Mouse (Mus musculus) heart, postnatal 4 days (tissue): ENCODE data around the gene Btaf1. TPM values are rescaled to one million over a fixed set of nuclear protein-coding genes. Genes with fewer than 3 reads are reported as not detected.

Experiments used
- DNase-seq: peaks from one replicate; pipeline ENCODE4 v3.0.0; 2021
- total RNA-seq, 2 experiments: library from RNA; stranded (reverse); gene quantifications; 2 replicates each; pipeline ENCODE4 v1.2.3; 2021

Btaf1 gene
- total RNA-seq, 2 experiments from 2014 or later, result 16.3 TPM

- DNase-seq, result peak; percentile 27
These were observed 100.0 kb downstream of the Btaf1 start for GRCm38 (mm10) chr19:37025839-37026319.

GRCm38 (mm10) chr19:37026408-37026807 lies 100.5 kb downstream of the Btaf1 start:
- peak; percentile 43 for DNase-seq

DNA sequence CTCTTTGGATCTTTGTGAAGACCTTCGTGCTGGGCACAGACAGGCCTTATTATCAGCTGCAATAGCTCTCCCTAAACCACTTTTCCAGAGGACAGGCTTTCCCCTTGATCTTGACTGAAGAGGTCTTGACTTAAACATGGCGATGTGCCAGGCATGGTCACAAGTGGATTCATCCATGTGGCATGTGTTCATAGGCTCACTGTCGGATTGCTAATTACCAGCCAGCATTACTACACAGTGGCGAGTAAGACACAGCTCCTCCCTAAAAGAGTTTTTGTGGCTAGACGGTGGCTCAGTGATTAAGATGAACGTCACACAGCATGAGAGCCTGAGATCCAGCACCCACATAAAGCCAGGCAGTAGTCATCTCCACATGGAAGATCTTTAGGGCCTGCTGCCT lies 103.9 kb downstream of the Btaf1 start:
- DNase-seq, result no peak

- DNase-seq, result no peak
These were observed 105.6 kb downstream of the Btaf1 start for GRCm38 (mm10) chr19:37031446-37031845.

GRCm38 (mm10) chr19:37032364-37032763 lies 106.5 kb downstream of the Btaf1 start:
- DNase-seq, result no peak

DNA sequence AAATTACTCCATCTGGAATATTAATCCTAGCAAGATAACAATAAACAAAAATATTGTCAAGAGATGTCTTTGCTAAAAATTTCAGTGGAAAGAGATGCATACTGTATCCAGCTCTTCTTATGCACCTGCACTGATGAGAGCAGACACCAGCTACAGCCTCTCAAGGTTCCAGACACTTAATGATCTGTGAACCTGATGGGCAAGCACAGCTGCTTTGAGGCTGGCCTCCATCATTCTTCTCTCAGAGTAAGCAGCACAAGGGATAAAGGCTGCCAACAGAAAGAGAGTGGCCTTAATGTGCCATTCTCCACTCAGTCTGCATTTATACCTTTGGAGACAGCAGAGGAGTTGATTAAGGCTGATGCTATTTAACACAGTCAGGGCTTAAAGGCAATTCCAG lies 115.0 kb downstream of the Btaf1 start:
- DNase-seq, result no peak

DNA sequence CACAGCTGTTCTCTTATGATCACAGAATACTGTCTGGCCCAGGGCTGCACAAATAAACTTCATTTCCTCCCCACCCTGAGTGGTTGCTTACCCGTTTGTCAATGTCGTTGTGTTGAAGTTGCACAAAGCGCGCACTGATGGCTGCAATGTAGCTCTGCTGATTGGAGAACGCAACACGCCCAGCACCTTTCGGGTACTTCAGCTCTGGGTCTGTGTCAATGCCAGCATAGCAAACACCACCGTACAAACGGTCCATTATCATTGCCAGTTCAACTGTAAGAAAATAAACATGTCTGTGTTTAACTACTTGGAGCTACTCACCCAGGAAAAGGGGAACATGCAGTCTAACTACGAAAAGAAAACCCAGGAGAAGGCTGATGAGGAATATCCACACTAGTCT lies 118.6 kb downstream of the Btaf1 start:
- DNase-seq, result no peak

GRCm38 (mm10) chr19:37048507-37048906 lies 122.6 kb downstream of the Btaf1 start:
- no peak for DNase-seq

DNA sequence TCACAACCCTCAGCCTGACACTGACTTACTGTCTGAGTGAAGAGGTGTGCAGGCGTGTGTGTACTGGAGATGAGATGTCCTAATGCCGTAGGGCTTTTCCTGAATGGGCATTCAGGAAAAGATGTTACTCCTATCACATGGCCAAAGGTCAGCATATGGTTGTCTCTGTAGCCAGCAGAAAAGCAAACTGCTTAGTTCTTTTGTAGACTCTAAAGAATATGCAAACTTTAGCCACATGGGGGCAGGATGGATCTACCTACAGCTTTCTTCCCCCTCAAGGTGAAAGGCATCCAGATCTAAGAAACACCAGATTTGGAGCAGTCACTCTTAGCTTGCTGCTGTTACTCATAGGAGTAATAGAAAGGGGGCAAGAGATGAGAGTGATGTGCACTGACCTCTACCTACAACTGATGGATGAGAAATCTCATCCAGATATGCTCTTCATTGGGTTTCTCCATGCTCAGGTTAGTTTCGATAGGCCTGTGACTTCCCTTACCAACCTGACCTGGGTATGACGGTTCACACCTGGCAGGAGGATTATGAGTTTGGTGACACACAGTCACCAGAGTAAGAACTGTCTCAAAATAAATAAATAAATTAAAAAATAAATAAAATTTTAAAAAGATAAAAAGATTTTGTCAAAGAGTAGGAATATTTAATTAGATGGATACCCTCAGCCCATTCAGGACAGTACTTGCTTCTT lies 124.9 kb downstream of the Btaf1 start:
- DNase-seq, result peak; percentile 68

- no peak for DNase-seq
These were observed 130.2 kb downstream of the Btaf1 start for GRCm38 (mm10) chr19:37055976-37056556.

DNA sequence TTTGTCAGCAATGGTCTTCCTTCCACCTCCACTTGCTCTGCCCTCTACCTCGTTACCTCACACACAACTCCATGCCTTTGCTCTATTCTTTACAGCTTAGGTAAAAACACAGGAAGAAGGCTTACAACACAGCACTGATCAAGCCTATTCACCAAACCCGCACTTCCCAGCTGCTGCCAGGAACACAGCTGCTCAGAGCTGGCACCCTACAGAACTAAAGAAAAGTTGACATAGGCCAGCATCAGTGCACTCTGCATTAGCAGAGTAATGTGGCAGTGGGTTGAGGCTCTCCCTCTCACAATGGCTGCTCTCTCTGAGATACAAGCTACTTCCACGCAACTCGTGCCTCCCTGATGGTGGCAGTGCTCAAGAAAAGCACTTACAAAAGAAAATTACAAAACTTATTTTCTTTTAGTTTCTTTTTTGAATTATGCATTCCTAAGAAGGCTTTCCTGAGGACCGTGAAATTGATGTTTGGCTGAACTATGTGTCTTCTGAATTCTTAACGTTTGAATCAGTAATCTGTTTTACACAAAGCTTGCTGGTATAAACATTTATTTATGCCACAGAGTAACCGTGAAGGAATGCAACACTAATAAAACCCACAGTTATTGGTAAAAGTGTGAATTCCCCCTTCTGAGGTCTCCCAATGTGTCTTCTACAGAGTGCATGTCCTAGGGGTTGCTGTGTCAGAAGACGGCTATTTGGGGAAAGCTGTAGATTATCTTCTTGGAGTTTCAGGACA lies 131.5 kb downstream of the Btaf1 start:
- no peak for DNase-seq

- peak; percentile 65 for DNase-seq
These were observed 133.7 kb downstream of the Btaf1 start for GRCm38 (mm10) chr19:37059623-37060022.

DNA sequence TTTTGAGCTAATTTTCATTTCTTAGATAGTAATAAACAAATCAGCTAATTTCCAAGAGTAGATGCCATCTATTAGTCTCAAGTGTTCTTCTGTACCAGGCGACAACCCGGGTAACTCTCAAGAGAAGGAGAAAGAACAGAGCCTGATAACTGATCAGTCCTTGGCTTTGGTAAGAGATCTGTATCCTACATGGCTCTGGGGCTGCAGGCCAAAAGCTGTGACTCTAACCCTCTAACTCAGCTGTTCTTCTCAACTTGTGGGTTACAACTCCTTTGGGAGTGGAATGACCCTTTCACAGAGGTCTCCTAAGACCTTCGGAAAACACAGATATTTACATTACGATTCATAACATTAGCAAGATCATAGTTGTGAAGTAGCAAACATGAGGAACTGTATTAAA lies 134.2 kb downstream of the Btaf1 start:
- no peak for DNase-seq

Other genes with a start within 250 kb of the Btaf1 start
- gene Ppp1r3c, start 189.4 kb upstream of the Btaf1 start, total RNA-seq, result 100 to 1,000 TPM in 1 of 2 experiments, 10 to 100 TPM in 1; 80.2 to 102 TPM
- 100 to 1,000 TPM; 109 to 113 TPM for gene Tnks2, start 91.8 kb upstream of the Btaf1 start, total RNA-seq
- 1 to 10 TPM; 2.8 to 3.3 TPM for gene Fgfbp3, start 6.5 kb upstream of the Btaf1 start, total RNA-seq